Mouse (Mus musculus): ENCODE measurements around the gene Cnpy4. TPM values are rescaled to one million over a fixed set of nuclear protein-coding genes. Genes with fewer than 3 reads are reported as not detected.

Gene Cnpy4
- polyA plus RNA-seq (2012; rRNA removed): 0.42 and 0.67 TPM in 2 replicates

GRCm38 (mm10) chr5:138186950-138187638 lies at the start of gene Cnpy4, which contains the start of gene Taf6:
Gene Cnpy4 (plus strand): TSS chr5:138187485.
Gene Taf6 (minus strand): TSS chr5:138187451.

GRCm38 (mm10) chr5:138155443-138155976 lies 31.8 kb upstream of the Cnpy4 start, which contains the start of gene Zfp113:
Gene Zfp113 (minus strand): TSS chr5:138155744.

GRCm38 (mm10) chr5:138160842-138161665 lies 26.2 kb upstream of the Cnpy4 start, which contains the start of gene Cops6:
Gene Cops6 (plus strand): TSS chr5:138161071.

GRCm38 (mm10) chr5:138171695-138172491 lies 15.4 kb upstream of the Cnpy4 start, which contains the start of the genes Ap4m1 and Mcm7:
Gene Ap4m1 (plus strand): TSS chr5:138172002.
Gene Mcm7 (minus strand): TSS chr5:138172422.

GRCm38 (mm10) chr5:138193771-138194727 lies 6.8 kb downstream of the Cnpy4 start, which contains the start of gene Mblac1:
Gene Mblac1 (plus strand): TSS chr5:138194314.

GRCm38 (mm10) chr5:138225700-138226099 lies 38.4 kb downstream of the Cnpy4 start, which contains the start of gene Nxpe5:
Gene Nxpe5 (plus strand): TSS chr5:138225898.

Other genes with a start within 250 kb of the Cnpy4 start
- 0.04 and 0.17 TPM in 2 replicates for gene Gjc3, start 224.4 kb upstream of the Cnpy4 start, polyA plus RNA-seq (2012; rRNA removed)
- gene Azgp1, start 206.0 kb upstream of the Cnpy4 start, polyA plus RNA-seq (2012; rRNA removed): 0.29 and 0.66 TPM in 2 replicates
- gene Smok3a, start 166.2 kb upstream of the Cnpy4 start, polyA plus RNA-seq (2012; rRNA removed): not detected in 2 replicates
- not detected in 2 replicates for gene Smok3b, start 166.1 kb upstream of the Cnpy4 start, polyA plus RNA-seq (2012; rRNA removed)
- not detected in 2 replicates for gene Smok3c, start 134.3 kb upstream of the Cnpy4 start, polyA plus RNA-seq (2012; rRNA removed)
- gene Zkscan1, start 102.4 kb upstream of the Cnpy4 start, polyA plus RNA-seq (2012; rRNA removed): 0.51 and 0.96 TPM in 2 replicates
- 1.8 and 2.3 TPM in 2 replicates for gene Zscan21, start 70.6 kb upstream of the Cnpy4 start, polyA plus RNA-seq (2012; rRNA removed)
- 0.71 and 4.4 TPM in 2 replicates for gene Zfp113, start 31.7 kb upstream of the Cnpy4 start, polyA plus RNA-seq (2012; rRNA removed)
- gene Cops6, start 26.4 kb upstream of the Cnpy4 start, polyA plus RNA-seq (2012; rRNA removed): 27.9 and 34.4 TPM in 2 replicates
- gene Ap4m1, start 15.5 kb upstream of the Cnpy4 start, polyA plus RNA-seq (2012; rRNA removed): 14.2 and 21.4 TPM in 2 replicates
- gene Mcm7, start 15.1 kb upstream of the Cnpy4 start, polyA plus RNA-seq (2012; rRNA removed): 11.0 and 11.9 TPM in 2 replicates
- 25.5 and 27.1 TPM in 2 replicates for gene Taf6, start within 50 bp of the Cnpy4 start, polyA plus RNA-seq (2012; rRNA removed)
- 1.9 and 4.5 TPM in 2 replicates for gene Mblac1, start 6.8 kb downstream of the Cnpy4 start, polyA plus RNA-seq (2012; rRNA removed)
- 0.24 and 0.51 TPM in 2 replicates for gene Nxpe5, start 38.4 kb downstream of the Cnpy4 start, polyA plus RNA-seq (2012; rRNA removed)
- gene Lamtor4, start 68.0 kb downstream of the Cnpy4 start, polyA plus RNA-seq (2012; rRNA removed): 86.0 and 110 TPM in 2 replicates
- 38.2 and 49.6 TPM in 2 replicates for gene BC037034, start 76.5 kb downstream of the Cnpy4 start, polyA plus RNA-seq (2012; rRNA removed)
- gene Gal3st4, start 85.4 kb downstream of the Cnpy4 start, polyA plus RNA-seq (2012; rRNA removed): 1.8 and 2.4 TPM in 2 replicates
- gene Gm43720, start 92.5 kb downstream of the Cnpy4 start, polyA plus RNA-seq (2012; rRNA removed): not detected in 2 replicates
- 1.7 and 2.6 TPM in 2 replicates for gene Gpc2, start 92.5 kb downstream of the Cnpy4 start, polyA plus RNA-seq (2012; rRNA removed)
- gene Stag3, start 92.8 kb downstream of the Cnpy4 start, polyA plus RNA-seq (2012; rRNA removed): 0.04 and 0.19 TPM in 2 replicates
- gene Pvrig, start 154.5 kb downstream of the Cnpy4 start, polyA plus RNA-seq (2012; rRNA removed): 0.09 TPM in 1 of 2 replicates, not detected in the other

Measured in stomach, adult 2 months (tissue).